Mouse (Mus musculus) layer of hippocampus, adult 9-11 months (tissue): Measurements from ENCODE around the gene Olfr495.

ENCODE experiments used
- DNase-seq: peaks from one replicate; pipeline ENCODE4 v3.0.0; 2022

Gene Olfr495

DNA sequence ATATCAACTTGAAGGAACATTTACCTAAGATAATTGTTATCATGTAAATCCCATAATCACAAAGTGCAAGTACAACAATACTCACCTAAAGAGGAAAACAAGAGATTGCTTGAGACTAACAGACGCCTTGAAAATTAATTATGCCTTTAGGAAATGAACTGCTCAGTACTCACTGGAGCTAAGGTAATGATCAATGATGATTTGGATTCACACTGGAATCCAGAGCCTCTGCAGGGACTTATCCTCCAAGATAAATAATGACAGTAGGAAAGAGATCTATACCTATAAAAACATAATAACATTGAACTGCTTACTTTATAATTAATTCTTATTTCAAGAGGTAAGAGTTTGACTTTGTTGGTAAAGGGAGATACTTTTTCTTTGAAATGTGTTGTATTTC lies at the start of gene Olfr495:
TSS of gene Olfr495 (plus strand) at position 301 of the 400 bp plus-strand sequence.
- no peak for DNase-seq

DNA sequence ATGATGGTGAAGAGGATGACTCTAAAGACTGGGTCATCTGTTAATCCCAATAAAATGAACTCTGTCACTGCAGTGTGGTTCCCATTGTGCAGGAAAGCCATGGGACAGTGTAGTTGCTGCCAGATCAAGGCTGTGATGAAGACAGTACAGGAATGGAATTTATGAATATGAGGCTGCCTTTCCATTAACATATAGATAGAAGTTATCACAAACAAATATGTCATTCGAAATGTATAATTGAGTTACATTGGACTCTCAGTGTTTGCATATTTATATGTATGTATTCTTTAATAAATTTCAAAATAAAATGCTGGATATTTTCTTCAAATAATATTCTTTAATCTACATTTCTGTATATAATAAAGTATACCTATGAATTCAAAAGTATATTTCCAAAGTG lies 46.1 kb upstream of the Olfr495 start, which contains the start of gene Olfr493:
TSS of gene Olfr493 (minus strand) at position 101 of the 400 bp plus-strand sequence.
- no peak for DNase-seq

DNA sequence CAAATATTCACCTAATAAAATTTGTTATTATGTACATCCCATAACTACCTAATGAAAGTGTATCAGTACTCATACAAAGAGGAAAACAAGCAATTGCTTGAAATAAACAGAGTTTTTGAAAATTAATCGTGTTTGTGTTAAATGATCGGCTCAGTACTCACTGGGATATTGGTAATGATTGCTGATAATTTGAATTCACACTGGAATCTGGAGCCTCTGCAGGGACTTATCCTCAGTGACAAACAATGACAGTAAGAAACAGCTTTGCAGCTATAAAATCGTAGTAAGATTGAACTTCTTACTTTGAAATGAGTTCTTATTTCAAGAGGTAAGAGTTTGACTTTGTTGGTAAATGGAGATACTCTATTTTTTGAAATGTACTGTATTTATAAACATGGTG lies 27.9 kb upstream of the Olfr495 start, which contains the start of gene Olfr494:
TSS of gene Olfr494 (plus strand) at position 301 of the 400 bp plus-strand sequence.
- DNase-seq = no peak

DNA sequence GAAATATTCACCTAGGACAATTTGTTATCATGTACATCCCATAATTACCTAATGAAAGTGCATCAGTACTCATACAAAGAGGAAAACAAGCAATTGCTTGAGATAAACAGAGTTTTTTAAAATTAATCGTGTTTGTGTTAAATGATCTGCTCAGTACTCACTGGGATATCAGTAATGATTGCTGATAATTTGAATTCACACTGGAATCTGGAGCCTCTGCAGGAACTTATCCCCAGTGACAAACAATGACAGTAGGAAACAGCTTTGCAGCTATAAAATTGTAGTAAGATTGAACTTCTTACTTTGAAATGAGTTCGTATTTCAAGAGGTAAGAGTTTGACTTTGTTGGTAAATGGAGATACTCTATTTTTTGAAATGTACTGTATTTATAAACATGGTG lies 27.2 kb downstream of the Olfr495 start, which contains the start of gene Olfr497:
TSS of gene Olfr497 (plus strand) at position 301 of the 400 bp plus-strand sequence.
- no peak for DNase-seq
